In genomic region chr17:85974591-85974990, GRCm38 (mm10) we compare ENCODE assay signal across 24 mouse cellular contexts.
DNase-seq lines count a peak whose midpoint lies in the region; ATAC-seq and TF ChIP-seq lines count a peak whose summit lies in the region.
"Had no signal": no experiment of that assay in that cellular context is flagged by ENCODE, and none has a peak within 500 bp of the region (broad histone marks: within the 10 kb centered on the region; RNA-seq: fewer than 3 reads in every experiment).

No protein-coding gene starts in this region.

- TF ChIP-seq POLR2A in myocyte (IDR thresholded peaks at IDR 0.05; ENCODE audit: insufficient read length, low read depth) = no peak
- TF ChIP-seq POLR2A in lung, adult 2 months (IDR thresholded peaks at IDR 0.05; ENCODE audit: borderline replicate concordance, extremely low read depth, low read depth, low read length) = no peak

- H3K4me1 ChIP-seq in midbrain, embryonic 11.5 days (ENCODE audit: control insufficient read depth, insufficient read depth, low read length) = no peaks in the 10 kb centered on the region
- no peaks in the 10 kb centered on the region for H3K4me1 ChIP-seq in midbrain, postnatal 0 days (ENCODE audit: insufficient read depth, low read length)
- H3K4me1 ChIP-seq in lung, adult 2 months (ENCODE audit: control insufficient read depth, insufficient read depth, low read length) = no peaks in the 10 kb centered on the region
- H3K4me1 ChIP-seq: lung, embryonic 15.5 days had no signal

- H3K9me3 ChIP-seq in midbrain, embryonic 11.5 days (ENCODE audit: control insufficient read depth, low read length) = no peaks in the 10 kb centered on the region
- no peaks in the 10 kb centered on the region for H3K9me3 ChIP-seq in midbrain, postnatal 0 days (ENCODE audit: low read length)
- H3K9me3 ChIP-seq: embryonic facial prominence, embryonic 13.5 days; forebrain, embryonic 12.5 days; lung, embryonic 15.5 days had no signal

- peak; percentile 34 to 69 for DNase-seq in adrenal gland, adult (ENCODE audit: inconsistent age in 2 of 2, low spot score in 1 of 2)
- no peak for DNase-seq in adrenal gland, postnatal 25 days
- peak; percentile 14 for DNase-seq in midbrain, embryonic 11.5 days (ENCODE audit: low spot score, missing footprints)
- no peak for DNase-seq in midbrain, postnatal 0 days (ENCODE audit: low spot score)
- DNase-seq in adrenal gland, postnatal 36 days = peak; percentile 22 to 30
- no peak for DNase-seq in ovary, postnatal 14 days (ENCODE audit: low spot score)
- DNase-seq in lung, adult 2 months = no peak
- DNase-seq: cerebellum, adult 18-20 months; cerebellum, postnatal 36 days; embryo, embryonic 11 days; kidney, postnatal 25 days; layer of hippocampus, postnatal 36 days; midbrain, embryonic 14.5 days; thymus, postnatal 14 days had no signal

- no peak for TF ChIP-seq CTCF in midbrain, postnatal 0 days (IDR thresholded peaks at IDR 0.05)
- no peak for TF ChIP-seq CTCF in lung, adult 2 months (IDR thresholded peaks at IDR 0.05; ENCODE audit: insufficient read depth, low read length)

- H3K4me3 ChIP-seq in midbrain, embryonic 11.5 days (ENCODE audit: low read depth, low read length) = no peak overlapping the region
- H3K4me3 ChIP-seq in midbrain, postnatal 0 days (ENCODE audit: low read depth, low read length) = no peak overlapping the region
- no peak overlapping the region for H3K4me3 ChIP-seq in myocyte
- no peak overlapping the region for H3K4me3 ChIP-seq in lung, adult 2 months (replicated peaks; ENCODE audit: extremely low read depth, low read depth, low read length)
- H3K4me3 ChIP-seq: embryonic facial prominence, embryonic 13.5 days; erythroblast, embryonic 14.5 days; forebrain, embryonic 12.5 days; lung, embryonic 15.5 days had no signal

- WGBS in midbrain, embryonic 11.5 days = 91% methylated on average over 8 of the region's 8 CpGs
- WGBS in midbrain, postnatal 0 days = 89% methylated on average over 8 of the region's 8 CpGs
- WGBS in lung, adult 2 months = 88% methylated on average over 8 of the region's 8 CpGs

- H3ac ChIP-seq in myocyte (ENCODE audit: control insufficient read depth, insufficient read length) = no peak overlapping the region

- H3K36me3 ChIP-seq in midbrain, embryonic 11.5 days (ENCODE audit: control insufficient read depth, insufficient read depth, low read length) = no peaks in the 10 kb centered on the region
- H3K36me3 ChIP-seq in midbrain, postnatal 0 days (ENCODE audit: insufficient read depth, low read length) = no peaks in the 10 kb centered on the region
- H3K36me3 ChIP-seq in myocyte (ENCODE audit: control insufficient read depth, insufficient read depth) = no peaks in the 10 kb centered on the region
- H3K36me3 ChIP-seq: embryonic facial prominence, embryonic 13.5 days; forebrain, embryonic 12.5 days; lung, embryonic 15.5 days had no signal

- no peak overlapping the region for H3K4me2 ChIP-seq in midbrain, embryonic 11.5 days
- no peak overlapping the region for H3K4me2 ChIP-seq in midbrain, postnatal 0 days (ENCODE audit: low read depth, low read length, poor library complexity, severe bottlenecking)
- peak overlapping the region; percentile 32 for H3K4me2 ChIP-seq in myocyte (ENCODE audit: low read depth)
- H3K4me2 ChIP-seq: embryonic facial prominence, embryonic 13.5 days; forebrain, embryonic 12.5 days; heart, embryonic 11.5 days; lung, embryonic 15.5 days had no signal

- no peaks in the 10 kb centered on the region for H3K79me2 ChIP-seq in myocyte (ENCODE audit: control insufficient read depth, insufficient read depth)

- H3K27ac ChIP-seq in midbrain, embryonic 11.5 days (ENCODE audit: low read depth, low read length) = no peak overlapping the region
- no peak overlapping the region for H3K27ac ChIP-seq in midbrain, postnatal 0 days (ENCODE audit: low read depth, low read length)
- H3K27ac ChIP-seq: embryonic facial prominence, embryonic 13.5 days; forebrain, embryonic 12.5 days; hindbrain, postnatal 0 days; liver, embryonic 14.5 days; lung, embryonic 15.5 days; macrophage had no signal

- no peak for ATAC-seq in midbrain, embryonic 11.5 days (ENCODE audit: low FRiP score)
- no peak for ATAC-seq in midbrain, postnatal 0 days (ENCODE audit: low FRiP score)
- ATAC-seq: hindbrain, postnatal 0 days; intestine, embryonic 16.5 days had no signal

- no peaks in the 10 kb centered on the region for H3K27me3 ChIP-seq in midbrain, embryonic 11.5 days (ENCODE audit: control insufficient read depth, insufficient read depth, low read length)
- no peaks in the 10 kb centered on the region for H3K27me3 ChIP-seq in midbrain, postnatal 0 days (ENCODE audit: insufficient read depth, low read length)
- no peaks in the 10 kb centered on the region for H3K27me3 ChIP-seq in myocyte (ENCODE audit: control insufficient read depth, insufficient read depth, insufficient read length)
- H3K27me3 ChIP-seq: embryonic facial prominence, embryonic 13.5 days; forebrain, embryonic 12.5 days had no signal

- H3K9ac ChIP-seq in midbrain, embryonic 11.5 days (ENCODE audit: low read length) = no peak overlapping the region
- no peak overlapping the region for H3K9ac ChIP-seq in midbrain, postnatal 0 days (replicated peaks; ENCODE audit: low read length, poor library complexity, severe bottlenecking)
- H3K9ac ChIP-seq: embryonic facial prominence, embryonic 13.5 days; forebrain, embryonic 12.5 days; liver, embryonic 14.5 days; lung, embryonic 15.5 days had no signal

TF ChIP-seq in myocyte, 11 proteins besides CTCF, POLR2A, EP300 and RAD21:
- TF ChIP-seq E2F4 (IDR thresholded peaks at IDR 0.05; ENCODE audit: insufficient read depth) (no peak), REST (IDR thresholded peaks at IDR 0.05; ENCODE audit: insufficient read depth, insufficient read length) (no peak), MAX (IDR thresholded peaks at IDR 0.05; ENCODE audit: low read depth) (no peak), CEBPB (IDR thresholded peaks at IDR 0.05; ENCODE audit: insufficient read depth, poor library complexity, severe bottlenecking) (no peak), MYOD1 (IDR thresholded peaks at IDR 0.05; ENCODE audit: control insufficient read depth in 1 of 3, insufficient read length in 2 of 3, low read depth in 2 of 3) (no peak), SRF (IDR thresholded peaks at IDR 0.05; ENCODE audit: control insufficient read depth, insufficient read length, low read depth) (no peak), TCF12 (IDR thresholded peaks at IDR 0.05; ENCODE audit: insufficient read depth, poor library complexity, severe bottlenecking) (no peak), MYOG (IDR thresholded peaks at IDR 0.05; ENCODE audit: control insufficient read depth in 1 of 3, insufficient read depth in 1 of 3, insufficient read length in 2 of 3, low read depth in 2 of 3) (no peak), TCF3 (IDR thresholded peaks at IDR 0.05; ENCODE audit: insufficient read length, low read depth) (no peak), POLR2AphosphoS2 (IDR thresholded peaks at IDR 0.05; ENCODE audit: insufficient read length, low read depth) (no peak), USF1 (IDR thresholded peaks at IDR 0.05; ENCODE audit: low read depth) (no peak)

Comparison
In these comparisons a context has a peak if more than half of its experiments do, and no peak if none do; other contexts are left out.
1. DNase-seq: peak in adrenal gland, adult (2 of 2), midbrain, embryonic 11.5 days (single experiment) and adrenal gland, postnatal 36 days (2 of 2); none in adrenal gland, postnatal 25 days (single experiment), midbrain, postnatal 0 days (single experiment), ovary, postnatal 14 days (single experiment) and lung, adult 2 months (single experiment).